Mouse (Mus musculus) embryonic facial prominence, embryonic 14.5 days (tissue): Measurements from ENCODE around the gene Zfyve9. TPM values are rescaled to one million over a fixed set of nuclear protein-coding genes. Genes with fewer than 3 reads are reported as not detected.

Source experiments
- ATAC-seq: fragments of 200-750 bp; cut with Nextera tagmentation; 2 replicates; pipeline ENCODE4 v1.8.0; 2017; ENCODE audit warnings: low read depth, moderate number of reproducible peaks, moderate TSS enrichment
- DNase-seq: peaks from one replicate; pipeline ENCODE4 v3.0.0-alpha.2; 2015; ENCODE audit warnings: low spot score
- H3K27ac ChIP-seq: fragments of 300-500 bp; sonication (generic); replicated peaks from 2 replicates; pipeline ENCODE4 v1.5.1; 2014; ENCODE audit warnings: low read depth, mild to moderate bottlenecking, low read length, moderate library complexity
- H3K27me3 ChIP-seq: fragments of 300-500 bp; sonication (generic); replicated peaks from 2 replicates; pipeline ENCODE4 v1.6.1; 2014; ENCODE audit warnings: low read length; ENCODE audit not compliant: control insufficient read depth, insufficient read depth
- H3K36me3 ChIP-seq: fragments of 300-500 bp; sonication (generic); 2 replicates; pipeline ENCODE4 v1.6.1; 2014; ENCODE audit warnings: low read length, mixed read lengths; ENCODE audit not compliant: control insufficient read depth, insufficient read depth
- H3K4me1 ChIP-seq: fragments of 300-500 bp; sonication (generic); 2 replicates; pipeline ENCODE4 v1.6.1; 2014; ENCODE audit warnings: antibody characterized with exemption, low read length; ENCODE audit not compliant: control insufficient read depth, insufficient read depth
- H3K4me2 ChIP-seq: fragments of 300-500 bp; sonication (generic); 2 replicates; pipeline ENCODE4 v1.6.1; 2014; ENCODE audit warnings: low read depth, mild to moderate bottlenecking, low read length, moderate library complexity, mixed read lengths
- H3K4me3 ChIP-seq: fragments of 300-500 bp; sonication (generic); 2 replicates; pipeline ENCODE4 v1.5.1; 2014; ENCODE audit warnings: low read depth, mild to moderate bottlenecking, low read length
- H3K9ac ChIP-seq: fragments of 300-500 bp; sonication (generic); 2 replicates; pipeline ENCODE4 v1.6.1; 2014; ENCODE audit warnings: low read depth, mild to moderate bottlenecking, low read length, moderate library complexity, mixed read lengths
- H3K9me3 ChIP-seq: fragments of 300-500 bp; sonication (generic); 2 replicates; pipeline ENCODE4 v1.6.1; 2016; ENCODE audit warnings: low read length; ENCODE audit not compliant: control insufficient read depth
- WGBS: fragments of 180-500 bp; shearing (Covaris S2); extraction: QIAGEN DNeasy Blood & Tissue Kit; methylation state at CpG from one replicate; pipeline ENCODE4 v1.1.7; 2014; 5-methylcytosine and 5-hydroxymethylcytosine counted together
- polyA plus RNA-seq: library from polyadenylated mRNA; unstranded; fragments of >200 nt; fragmentation: Nextera tagmentation; extraction: Ambion mirVana; gene quantifications from 2 replicates; pipeline ENCODE4 v1.2.1, GENCODE M21; 2014

Zfyve9 gene
- polyA plus RNA-seq, 1 experiment from 2014 or later, result 4.7 TPM

- Histone ChIP-seq H3K9ac (no peak overlapping the region), H3K9me3 (no peaks in the 10 kb centered on the region), H3K27ac (no peak overlapping the region), H3K4me3 (no peak overlapping the region), H3K27me3 (no peaks in the 10 kb centered on the region), H3K4me1 (no peaks in the 10 kb centered on the region), H3K4me2 (no peak overlapping the region), H3K36me3 (peaks cover 89% of the 10 kb centered on the region)
- 72% methylated on average over 4 of the region's 4 CpGs for WGBS
- ATAC-seq (no peak), DNase-seq (no peak)
Observed at GRCm38 (mm10) chr4:108634696-108635095, 145.9 kb downstream of the Zfyve9 start.

- Histone ChIP-seq H3K4me3 (no peak overlapping the region), H3K9me3 (no peaks in the 10 kb centered on the region), H3K27ac (no peak overlapping the region), H3K27me3 (no peaks in the 10 kb centered on the region), H3K9ac (no peak overlapping the region), H3K36me3 (peaks cover 93% of the 10 kb centered on the region), H3K4me2 (no peak overlapping the region), H3K4me1 (no peaks in the 10 kb centered on the region)
- peak; percentile 27; the same call in 1 of the 2 replicates for ATAC-seq
- WGBS, result 85% methylated on average over 12 of the region's 12 CpGs
- peak; percentile 42 for DNase-seq
Observed at GRCm38 (mm10) chr4:108633703-108634102, 146.9 kb downstream of the Zfyve9 start.

- Histone ChIP-seq H3K4me3 (no peak overlapping the region), H3K4me1 (no peaks in the 10 kb centered on the region), H3K9ac (no peak overlapping the region), H3K9me3 (no peaks in the 10 kb centered on the region), H3K4me2 (no peak overlapping the region), H3K27ac (no peak overlapping the region), H3K27me3 (no peaks in the 10 kb centered on the region), H3K36me3 (peaks cover 94% of the 10 kb centered on the region)
- no peak for ATAC-seq
- DNase-seq, result no peak
- WGBS, result 99% methylated on average over 4 of the region's 4 CpGs
Observed at GRCm38 (mm10) chr4:108631616-108632015, 149.0 kb downstream of the Zfyve9 start.

- no peak overlapping the region for H3K4me2 ChIP-seq
- H3K9me3 ChIP-seq, result no peaks in the 10 kb centered on the region
- H3K36me3 ChIP-seq, result peaks cover 97% of the 10 kb centered on the region
- H3K27ac ChIP-seq, result no peak overlapping the region
- no peak for DNase-seq
- no peaks in the 10 kb centered on the region for H3K4me1 ChIP-seq
- H3K4me3 ChIP-seq, result no peak overlapping the region
- H3K27me3 ChIP-seq, result no peaks in the 10 kb centered on the region
- no peak overlapping the region for H3K9ac ChIP-seq
- ATAC-seq, result no peak
- 88% methylated on average over 9 of the region's 9 CpGs for WGBS
Observed at GRCm38 (mm10) chr4:108630096-108630495, 150.5 kb downstream of the Zfyve9 start.

GRCm38 (mm10) chr4:108629363-108629880 is 151.2 kb downstream of the Zfyve9 start:
- Histone ChIP-seq H3K9me3 (no peaks in the 10 kb centered on the region), H3K4me3 (no peak overlapping the region), H3K27ac (no peak overlapping the region), H3K36me3 (peaks cover 97% of the 10 kb centered on the region), H3K27me3 (no peaks in the 10 kb centered on the region), H3K9ac (no peak overlapping the region), H3K4me1 (no peaks in the 10 kb centered on the region), H3K4me2 (no peak overlapping the region)
- DNase-seq (no peak), ATAC-seq (no peak)
- 94% methylated on average over 7 of the region's 7 CpGs for WGBS

GRCm38 (mm10) chr4:108627066-108627465 is 153.5 kb downstream of the Zfyve9 start:
- Histone ChIP-seq H3K9ac (no peak overlapping the region), H3K4me2 (no peak overlapping the region), H3K27ac (no peak overlapping the region), H3K27me3 (no peaks in the 10 kb centered on the region), H3K36me3 (peaks cover 85% of the 10 kb centered on the region), H3K4me1 (no peaks in the 10 kb centered on the region), H3K9me3 (no peaks in the 10 kb centered on the region), H3K4me3 (no peak overlapping the region)
- WGBS, result 86% methylated on average over 5 of the region's 5 CpGs
- ATAC-seq (no peak), DNase-seq (no peak)

- ATAC-seq (no peak), DNase-seq (no peak)
- Histone ChIP-seq H3K9ac (no peak overlapping the region), H3K4me2 (no peak overlapping the region), H3K27me3 (no peaks in the 10 kb centered on the region), H3K4me1 (peaks cover 11% of the 10 kb centered on the region; the same call in 1 of the 2 replicates), H3K36me3 (peaks cover 33% of the 10 kb centered on the region), H3K4me3 (no peak overlapping the region), H3K9me3 (no peaks in the 10 kb centered on the region), H3K27ac (no peak overlapping the region)
- WGBS, result 95% methylated on average over 6 of the region's 6 CpGs
Observed at GRCm38 (mm10) chr4:108621504-108621903, 159.1 kb downstream of the Zfyve9 start.

- Histone ChIP-seq H3K27me3 (no peaks in the 10 kb centered on the region), H3K4me2 (peak overlapping the region; percentile 76), H3K27ac (peak overlapping the region; percentile 91), H3K9me3 (no peaks in the 10 kb centered on the region), H3K9ac (peak overlapping the region; percentile 84), H3K36me3 (peaks cover 24% of the 10 kb centered on the region), H3K4me3 (peak overlapping the region; percentile 65), H3K4me1 (peaks cover 11% of the 10 kb centered on the region; the same call in 1 of the 2 replicates)
- 12% methylated on average over 8 of the region's 8 CpGs for WGBS
- peak; percentile 9 for DNase-seq
- no peak for ATAC-seq
Observed at GRCm38 (mm10) chr4:108620536-108620935, 160.1 kb downstream of the Zfyve9 start.
